Mouse (Mus musculus) heart, adult 2 months (tissue): Measurements from ENCODE around the gene Gm2a.

Experiments
- CTCF ChIP-seq: fragments of 200-600 bp; IDR thresholded peaks from 2 replicates; pipeline ENCODE4 v1.8.1; 2022; ENCODE audit warnings: antibody characterized with exemption, mild to moderate bottlenecking, moderate library complexity
- EP300 ChIP-seq: fragments of 200-500 bp; IDR thresholded peaks from 2 replicates; pipeline ENCODE4 v1.6.1; 2011; ENCODE audit warnings: low read depth, low read length, control low read depth; ENCODE audit not compliant: insufficient read depth
- POLR2A ChIP-seq: fragments of 200-500 bp; IDR thresholded peaks from 2 replicates; pipeline ENCODE4 v1.6.1; 2011; ENCODE audit warnings: mild to moderate bottlenecking, low read depth, low read length, control low read depth; ENCODE audit not compliant: insufficient read depth

DNA sequence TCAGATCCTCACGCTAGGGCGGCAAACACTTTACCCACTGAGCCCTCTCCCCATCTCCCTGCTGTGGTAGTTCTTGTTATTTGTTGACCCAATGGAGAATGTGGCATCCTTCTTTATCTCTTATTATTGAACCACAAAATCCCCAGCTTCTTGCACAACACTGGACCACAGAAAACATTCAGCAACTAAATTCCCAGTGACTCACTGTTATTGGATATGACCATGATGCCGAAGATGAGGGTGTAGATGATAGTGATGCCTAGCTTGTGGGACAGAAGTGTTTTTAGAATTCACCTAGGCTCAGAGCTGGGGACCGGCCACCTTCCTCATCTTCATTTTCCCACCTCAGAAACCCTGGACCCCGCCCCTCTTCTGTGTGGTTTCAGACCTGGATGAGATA lies 37.0 kb downstream of the Gm2a start:
- no peak for TF ChIP-seq CTCF
- no peak for TF ChIP-seq EP300
- TF ChIP-seq POLR2A: no peak
